Mouse (Mus musculus) gastrocnemius, postnatal 14 days (tissue): ENCODE results near the gene Iqch. TPM values are rescaled to one million over a fixed set of nuclear protein-coding genes. Genes with fewer than 3 reads are reported as not detected.

Experiments
- DNase-seq: peaks from one replicate; pipeline ENCODE4 v3.0.0; 2021; ENCODE audit warnings: mixed read lengths
- intact Hi-C: fragments of 180-260 bp; cut with DNase I; formaldehyde crosslinking; loops from one replicate; pipeline ENCODE4 v1.15.1; 2025; ENCODE audit warnings: low total_unique reads
- total RNA-seq, 2 experiments: library from RNA; stranded (reverse); gene quantifications; 2 replicates each; pipeline ENCODE4 v1.2.3; 2021

Gene Iqch
- total RNA-seq, 2 experiments from 2014 or later = 0.07 TPM; not detected in 1

- peak; percentile 96 for DNase-seq
- intact Hi-C loops = no loop called here
These were observed 203.5 kb downstream of the Iqch start, which contains the start of gene 2300009A05Rik for GRCm38 (mm10) chr9:63398611-63399462. TSS of gene 2300009A05Rik (minus strand) at chr9:63399246.

GRCm38 (mm10) chr9:63395612-63396011 is 206.7 kb downstream of the Iqch start:
- intact Hi-C loops = no loop called here
- DNase-seq = no peak

DNA sequence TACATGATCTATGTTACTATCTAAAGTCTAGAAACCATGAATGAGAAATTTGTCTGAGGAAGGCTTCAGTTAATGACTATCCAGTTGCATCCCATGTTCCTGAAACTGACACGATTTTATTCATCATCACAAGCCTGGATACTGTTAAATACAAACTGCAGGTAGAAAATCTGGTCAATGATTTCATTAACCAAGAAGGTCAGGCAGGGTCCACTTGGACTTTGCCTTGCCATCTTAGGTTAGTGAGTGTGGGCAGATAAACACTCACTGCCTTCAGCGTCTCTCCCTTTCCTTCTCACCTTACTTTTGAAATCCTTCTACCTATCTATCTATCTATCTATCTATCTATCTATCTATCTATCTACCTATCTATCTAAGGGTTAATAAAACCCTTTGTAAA is 211.0 kb downstream of the Iqch start:
- intact Hi-C loops = no loop called here
- DNase-seq = no peak

- intact Hi-C loops = no loop called here
- DNase-seq = no peak
These were observed 219.5 kb downstream of the Iqch start for GRCm38 (mm10) chr9:63382761-63383160.

DNA sequence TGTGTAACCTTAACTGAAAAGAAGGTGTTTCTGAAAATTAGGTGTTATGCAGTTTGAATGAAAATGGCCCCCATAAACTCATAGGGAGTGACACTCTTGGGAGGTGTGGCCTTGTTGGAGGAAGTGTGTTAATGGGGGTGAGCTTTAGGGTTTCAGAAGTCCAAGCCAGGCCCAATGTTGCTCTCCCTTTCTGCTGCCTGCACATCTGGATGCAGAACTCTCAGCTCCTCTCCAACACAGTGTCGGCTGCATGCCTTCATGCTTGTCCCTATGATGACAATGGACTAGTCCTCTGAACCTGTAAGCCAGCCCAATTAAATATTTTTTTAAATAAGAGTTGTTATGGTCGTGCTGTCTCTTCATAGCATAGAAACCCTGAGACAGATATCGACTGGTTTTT is 222.0 kb downstream of the Iqch start:
- intact Hi-C loops = no loop called here
- DNase-seq = no peak

GRCm38 (mm10) chr9:63378174-63378573 is 224.1 kb downstream of the Iqch start:
- no peak for DNase-seq
- intact Hi-C loops = no loop called here

DNA sequence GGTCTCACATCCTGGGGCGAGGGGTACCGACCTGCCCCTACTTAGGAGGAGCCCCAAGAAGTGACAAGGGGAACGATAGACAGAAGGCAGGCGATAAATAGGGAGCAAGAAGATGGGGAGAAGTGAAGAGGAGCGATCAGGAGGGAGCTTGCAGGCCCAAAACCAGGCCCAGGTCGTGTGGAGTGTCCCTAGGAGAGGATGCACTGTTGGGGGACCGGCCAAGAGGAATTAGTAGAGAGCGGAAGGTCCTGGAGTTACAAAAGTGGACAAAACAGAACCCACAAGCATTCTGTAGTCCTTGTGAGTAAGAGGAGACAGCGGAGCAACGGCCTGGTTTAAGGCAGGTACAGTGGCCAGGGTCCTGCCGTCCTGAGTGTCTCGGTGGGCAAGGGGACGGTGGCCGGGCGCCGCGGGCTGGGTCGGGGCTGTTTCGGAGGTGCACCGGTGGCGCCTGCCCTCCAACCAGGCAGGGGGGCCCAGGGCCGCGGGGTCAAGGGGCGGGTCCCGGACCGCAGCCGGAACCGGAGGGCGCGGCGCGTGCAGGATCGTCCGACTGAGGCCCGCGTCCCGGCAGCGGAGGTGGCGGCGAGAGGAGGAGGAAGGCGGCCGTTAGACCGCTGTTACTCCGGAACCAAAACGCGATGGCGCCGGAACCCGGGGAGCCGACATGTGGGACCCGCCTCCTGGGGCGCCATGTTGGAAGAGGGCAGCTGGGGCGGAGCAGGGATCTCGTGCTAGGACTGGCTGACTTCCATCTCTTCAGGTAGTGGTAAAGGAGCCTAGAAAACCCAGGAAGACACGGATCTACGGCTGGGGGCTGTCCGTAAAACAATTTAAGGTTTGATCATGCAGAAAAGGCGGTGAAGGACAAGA is 224.8 kb downstream of the Iqch start, which contains the start of gene Map2k5:
Gene Map2k5, minus strand, starts transcription at position 633 of the 873 bp plus-strand sequence.
- intact Hi-C loops = no loop called here
- DNase-seq = peak; percentile 90

DNA sequence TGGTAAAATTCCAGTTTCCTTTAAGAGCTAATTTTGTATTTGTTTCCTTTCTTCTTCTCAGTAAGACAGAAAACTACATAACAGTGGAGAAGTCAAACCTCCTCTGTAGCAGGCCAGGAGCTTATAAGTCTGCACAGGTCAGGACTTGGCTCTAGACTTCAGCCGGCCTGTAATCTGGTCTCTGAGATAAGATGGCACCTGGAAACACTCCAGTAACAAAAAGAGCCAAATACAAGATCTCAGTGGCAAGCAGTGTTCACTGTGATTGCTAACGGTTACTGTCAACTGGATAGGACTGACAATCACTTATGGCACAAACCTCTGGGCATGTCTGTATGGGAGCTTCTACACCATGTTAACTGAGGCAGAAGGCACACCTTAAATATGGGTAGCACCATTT is 229.0 kb downstream of the Iqch start:
- no peak for DNase-seq
- intact Hi-C loops = no loop called here

GRCm38 (mm10) chr9:63372541-63372940 is 229.8 kb downstream of the Iqch start:
- intact Hi-C loops = no loop called here

More at GRCm38 (mm10) chr9:63372541-63372940, 229.8 kb downstream of the Iqch start:
- DNase-seq = no peak

Other genes starting within 250 kb of the Iqch start
- gene Map2k5, start 224.6 kb downstream of the Iqch start, total RNA-seq = 10 to 100 TPM; 14.4 to 15.0 TPM
- gene 2300009A05Rik, start 203.2 kb downstream of the Iqch start, total RNA-seq = 10 to 100 TPM; 27.7 to 32.2 TPM
- gene Aagab, start 167 bp upstream of the Iqch start, total RNA-seq = 10 to 100 TPM in 1 of 2 experiments, 1 to 10 TPM in 1; 9.3 to 11.2 TPM
- gene Smad3, start 155.5 kb upstream of the Iqch start, total RNA-seq = 10 to 100 TPM; 39.3 to 40.2 TPM